Mouse (Mus musculus) urinary bladder, postnatal 4 days (tissue): ENCODE measurements at regions not wholly inside any gene's neighbourhood (a gene's known extent, or its start where the extent isn't known, plus 50 kb on each side); places are given as distances from the start of the nearest gene placed in this dataset.

Source experiments
- DNase-seq, 2 experiments: peaks; one replicate each; pipeline ENCODE4 v3.0.0; 2021 to 2022; ENCODE audit warnings: low spot score in 2 of 2

- no peak for DNase-seq
These were observed 460.2 kb upstream of the Mki67 start for GRCm38 (mm10) chr7:136176373-136176772.

DNA sequence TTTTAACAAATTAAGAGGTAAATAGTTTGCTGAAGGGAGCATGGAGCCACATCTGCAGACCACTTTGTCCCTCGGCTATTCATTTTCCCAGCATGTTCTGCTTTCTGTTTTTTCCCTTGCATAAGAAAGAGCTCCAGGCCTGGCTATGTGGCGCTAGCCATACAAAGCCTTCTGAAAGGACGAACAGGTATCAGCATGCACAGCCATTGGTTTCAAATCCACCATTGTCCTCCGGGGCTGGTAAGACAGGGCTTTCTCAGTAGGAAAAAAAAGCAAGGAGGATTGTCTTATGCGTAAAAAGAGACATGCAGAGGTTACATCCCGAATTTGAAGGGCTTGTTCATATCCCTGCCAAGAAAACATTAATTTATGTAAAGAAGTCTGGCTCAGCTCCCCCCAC lies 464.8 kb upstream of the Mki67 start:
- no peak for DNase-seq

DNA sequence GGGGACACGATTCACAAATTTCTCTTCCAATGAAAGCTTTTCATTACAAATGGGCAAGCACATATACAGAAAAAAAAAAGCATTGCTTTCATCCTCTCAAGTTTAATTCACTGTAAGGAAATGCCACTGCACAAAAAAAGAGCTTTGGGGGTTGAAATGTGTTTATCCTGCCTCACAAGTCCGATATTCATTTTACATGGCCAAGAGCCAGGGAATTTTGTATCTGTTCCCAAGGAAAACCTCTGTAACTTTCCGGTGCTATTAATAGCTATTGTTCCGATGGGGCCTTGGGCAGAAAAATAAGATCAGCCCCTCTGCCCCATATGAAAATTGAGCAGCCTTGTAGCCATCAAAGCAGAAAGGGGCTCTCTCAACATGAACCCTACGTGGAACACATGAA lies 465.9 kb upstream of the Mki67 start:
- no peak for DNase-seq

- DNase-seq = no peak
These were observed 480.4 kb upstream of the Mki67 start for GRCm38 (mm10) chr7:136196424-136197160.

DNA sequence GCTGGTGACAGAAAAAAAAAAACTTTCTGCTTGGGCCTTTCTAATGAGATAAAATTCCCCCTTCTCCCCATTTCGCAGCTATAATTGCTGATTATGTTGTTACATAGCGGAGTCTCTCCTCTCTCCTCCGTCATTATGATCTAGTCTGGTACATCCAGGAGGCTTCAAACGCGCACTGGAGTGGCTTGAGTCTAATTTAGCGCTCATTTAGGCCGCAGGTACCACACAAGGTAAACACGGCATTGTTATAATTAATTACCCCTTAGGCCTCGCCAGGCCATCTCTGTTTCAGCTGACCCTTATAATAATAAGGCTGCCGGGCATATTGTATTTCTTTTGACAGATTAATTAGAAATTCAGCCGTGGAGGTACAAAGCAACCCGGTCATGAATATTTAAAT lies 492.7 kb upstream of the Mki67 start:
- no peak for DNase-seq

- DNase-seq = no peak
These were observed 493.4 kb upstream of the Mki67 start for GRCm38 (mm10) chr7:136209299-136210171.

- peak in 1 of 2 experiments; percentile 38 for DNase-seq
These were observed 496.3 kb upstream of the Mki67 start for GRCm38 (mm10) chr7:136212492-136212891.

GRCm38 (mm10) chr7:136213057-136213961 lies 497.1 kb upstream of the Mki67 start:
- DNase-seq = no peak

DNA sequence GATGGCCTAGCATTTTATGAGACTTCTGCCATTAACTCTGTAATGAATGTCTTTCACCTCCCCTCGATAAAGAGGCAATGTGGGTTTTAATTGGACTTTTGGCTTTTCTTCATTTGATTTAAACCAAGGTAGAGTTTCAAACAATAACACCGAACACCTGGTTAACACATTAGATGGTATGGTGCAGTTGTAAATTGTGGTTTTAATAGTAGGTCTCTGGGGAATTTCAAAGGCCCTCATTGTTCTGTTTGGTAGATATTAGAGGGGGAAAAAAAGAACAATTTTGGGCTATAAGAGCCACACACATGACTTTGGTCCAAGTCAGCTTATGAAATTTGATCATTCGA lies 497.8 kb upstream of the Mki67 start:
- no peak for DNase-seq

DNA sequence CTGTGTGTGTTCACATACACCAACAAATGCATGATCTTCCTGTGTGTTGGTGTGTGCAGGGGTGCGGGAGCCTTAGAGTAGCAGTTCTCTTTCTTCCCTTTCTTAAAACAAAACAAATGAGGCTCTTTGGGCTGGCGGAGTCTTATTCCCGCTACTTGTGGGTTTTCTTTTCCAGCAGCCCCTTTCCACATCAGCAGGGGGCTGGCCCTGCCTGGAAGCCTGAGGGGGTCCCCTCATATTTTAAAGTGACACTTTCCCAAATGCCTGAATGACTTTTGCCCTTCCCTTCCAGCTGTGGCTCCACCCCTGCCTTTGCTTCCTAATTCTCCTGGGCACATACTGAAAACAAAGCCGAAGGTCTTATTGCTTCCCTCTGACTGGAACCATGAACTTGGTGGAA lies 498.3 kb upstream of the Mki67 start:
- no peak for DNase-seq

- DNase-seq = no peak
These were observed 500.6 kb upstream of the Mki67 start for GRCm38 (mm10) chr7:136216734-136217133.

- DNase-seq = no peak
These were observed 503.5 kb upstream of the Mki67 start for GRCm38 (mm10) chr7:136219564-136220244.

- no peak for DNase-seq
These were observed 504.3 kb upstream of the Mki67 start for GRCm38 (mm10) chr7:136220245-136221167.

DNA sequence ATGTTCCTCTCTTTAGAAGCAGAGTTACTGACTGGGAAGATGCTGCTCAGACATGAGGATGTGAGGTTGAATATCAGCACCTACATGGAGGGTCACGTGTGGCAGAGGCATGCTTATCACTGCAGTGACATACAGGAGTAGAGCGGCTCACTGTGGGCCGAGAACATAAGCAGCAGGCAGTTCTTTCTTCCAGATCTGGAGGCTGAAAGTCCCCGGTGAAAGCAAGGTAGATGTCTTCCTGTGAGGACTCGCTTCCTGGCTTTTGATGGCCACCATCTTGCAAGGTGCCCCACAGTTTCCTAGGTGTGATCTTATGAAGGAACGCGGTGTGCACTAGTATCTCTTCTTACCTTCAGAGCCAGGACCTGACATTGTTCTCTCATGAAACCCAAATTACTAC lies 505.5 kb upstream of the Mki67 start:
- no peak for DNase-seq

- no peak for DNase-seq
These were observed 509.9 kb upstream of the Mki67 start for GRCm38 (mm10) chr7:136226031-136226430.

- no peak for DNase-seq
These were observed 512.2 kb upstream of the Mki67 start for GRCm38 (mm10) chr7:136228331-136228730.

- no peak for DNase-seq
These were observed 513.4 kb upstream of the Mki67 start for GRCm38 (mm10) chr7:136229592-136229991.

DNA sequence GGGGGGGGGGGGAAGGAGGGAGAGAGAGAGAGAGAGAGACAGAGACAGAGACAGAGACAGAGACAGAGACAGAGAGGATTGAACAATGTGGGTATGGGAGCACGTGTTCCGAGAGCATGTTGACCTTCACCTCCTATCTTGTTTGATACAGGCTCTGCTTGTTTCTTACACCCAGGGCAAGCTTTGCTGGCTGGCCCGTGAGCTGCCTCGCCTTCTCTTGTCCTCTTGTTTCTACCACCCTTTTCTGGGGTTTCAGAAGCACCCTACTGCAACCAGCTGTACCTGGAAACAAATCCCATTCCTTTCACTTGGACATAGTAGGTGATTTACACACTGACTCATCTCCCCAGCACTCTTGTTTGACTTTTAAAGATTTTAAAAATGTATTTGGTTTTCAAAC lies 516.0 kb upstream of the Mki67 start:
- no peak for DNase-seq

DNA sequence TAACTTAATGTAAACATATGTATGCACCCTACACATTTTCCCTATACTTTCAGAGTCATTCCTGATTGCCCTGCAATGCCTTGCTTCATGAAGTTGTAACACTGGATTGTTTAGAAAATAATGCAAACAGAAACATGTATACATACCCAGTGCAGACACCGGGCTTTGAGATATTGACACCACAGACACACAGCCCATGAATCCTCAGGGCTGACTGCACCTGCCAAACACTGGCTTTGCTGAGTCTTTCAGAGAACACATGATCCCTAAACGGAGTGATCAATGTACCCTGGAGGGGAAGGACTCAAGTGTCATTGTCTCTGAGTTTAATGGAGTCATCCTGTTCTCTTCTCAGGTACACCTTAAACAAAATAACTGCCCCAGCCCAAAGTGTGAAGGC lies 519.4 kb upstream of the Mki67 start:
- DNase-seq = no peak

GRCm38 (mm10) chr7:136236391-136236790 lies 520.2 kb upstream of the Mki67 start:
- no peak for DNase-seq
